Mouse (Mus musculus): Measurements from ENCODE around the gene Prdx3. TPM values are rescaled to one million over a fixed set of nuclear protein-coding genes. Genes with fewer than 3 reads are reported as not detected.
A peak's percentile ranks its signal among the peaks of the same experiment; 100 is the strongest.

The Prdx3 gene
- 10 to 100 TPM; 75.3 to 81.8 TPM for total RNA-seq (2021)

DNA sequence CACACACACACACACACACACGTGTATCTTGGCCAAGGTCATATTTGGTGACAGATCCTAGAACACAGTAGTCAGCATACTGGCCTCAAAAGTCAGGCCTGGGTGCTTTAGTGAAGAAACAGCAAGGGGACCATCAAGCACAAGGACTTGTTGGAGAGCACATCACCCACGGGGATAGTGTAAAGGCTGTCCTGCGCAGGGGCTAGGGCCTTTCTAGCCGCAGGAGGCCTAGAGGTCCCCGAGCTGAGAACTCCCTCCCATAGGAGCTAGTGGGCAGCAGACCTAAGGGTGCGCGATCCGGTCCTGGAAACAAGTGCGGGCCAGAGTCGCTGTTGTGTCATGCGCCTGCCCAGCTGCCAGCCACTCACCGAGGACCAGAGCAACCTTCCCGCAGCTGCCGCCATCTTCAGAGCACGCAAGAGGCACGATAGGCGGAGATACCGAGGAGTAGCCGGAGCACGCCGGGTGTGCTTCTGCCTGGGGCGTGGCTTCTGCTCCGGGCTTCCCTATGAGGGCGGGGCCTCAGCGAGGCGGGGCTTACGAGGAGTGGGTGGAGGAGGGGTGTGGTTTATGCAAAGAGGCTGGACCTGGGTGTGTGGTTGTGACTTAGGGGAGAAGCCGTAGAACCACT is at the start of gene Prdx3:
Prdx3 (minus strand) TSS at position 493 of the 631 bp plus-strand sequence.
- DNase-seq (ENCODE audit: extremely low spot score in 1 of 2, low spot score in 1 of 2): peak; percentile 75 to 77

DNA sequence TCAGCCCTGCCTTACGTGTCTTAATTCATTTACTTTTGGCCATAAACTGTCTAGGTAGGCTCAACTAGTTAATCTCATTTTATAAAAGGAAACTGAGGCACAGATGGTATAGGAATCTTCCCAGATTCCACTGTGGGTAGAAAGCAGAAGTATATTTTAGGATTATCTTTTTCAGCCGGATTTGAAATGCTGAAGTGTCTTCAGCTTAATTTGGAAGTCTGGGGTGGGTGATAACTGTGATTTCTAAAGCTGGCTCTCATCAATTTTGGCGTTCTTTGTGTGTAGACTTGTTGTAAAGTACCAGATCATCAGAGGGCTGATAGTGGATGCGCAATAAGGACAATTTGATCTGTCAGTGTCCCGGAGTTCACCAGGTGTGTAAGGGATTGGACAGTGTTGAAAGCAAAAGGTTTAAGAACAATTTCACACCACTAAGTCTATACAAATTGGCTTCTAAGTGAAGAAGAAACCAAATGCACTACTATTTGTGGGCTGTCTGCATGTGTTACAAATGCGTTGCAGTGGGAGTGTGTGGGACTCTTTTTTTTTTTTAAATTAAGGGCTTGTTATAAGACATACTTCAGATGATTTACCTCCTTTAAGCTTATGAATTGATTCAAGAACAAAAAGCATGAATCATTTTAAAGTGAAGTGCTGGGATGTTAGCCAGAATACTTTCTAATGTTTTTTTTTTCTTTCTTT is 42.7 kb upstream of the Prdx3 start:
- DNase-seq (ENCODE audit: extremely low spot score in 1 of 2, low spot score in 1 of 2): no peak

DNA sequence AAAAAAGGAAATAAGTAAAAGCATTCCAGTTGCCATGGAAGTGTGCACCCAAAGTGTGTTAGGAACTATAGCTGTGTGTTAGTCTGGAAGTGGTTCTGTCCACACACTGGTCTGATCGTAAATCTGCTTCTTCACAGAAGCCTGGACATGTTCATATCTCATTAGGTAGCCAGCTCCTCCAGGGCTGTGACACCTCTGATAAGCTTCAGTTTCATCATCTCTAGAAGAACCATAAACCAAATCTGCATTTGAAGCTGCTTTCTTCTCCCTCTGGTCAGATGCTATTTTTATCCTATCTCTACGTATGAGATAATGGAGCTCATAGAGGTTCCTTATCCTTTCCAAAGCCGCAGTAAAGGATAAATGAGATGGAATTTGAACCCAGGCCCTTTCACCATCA is 41.5 kb upstream of the Prdx3 start:
- DNase-seq (ENCODE audit: extremely low spot score in 1 of 2, low spot score in 1 of 2): no peak

DNA sequence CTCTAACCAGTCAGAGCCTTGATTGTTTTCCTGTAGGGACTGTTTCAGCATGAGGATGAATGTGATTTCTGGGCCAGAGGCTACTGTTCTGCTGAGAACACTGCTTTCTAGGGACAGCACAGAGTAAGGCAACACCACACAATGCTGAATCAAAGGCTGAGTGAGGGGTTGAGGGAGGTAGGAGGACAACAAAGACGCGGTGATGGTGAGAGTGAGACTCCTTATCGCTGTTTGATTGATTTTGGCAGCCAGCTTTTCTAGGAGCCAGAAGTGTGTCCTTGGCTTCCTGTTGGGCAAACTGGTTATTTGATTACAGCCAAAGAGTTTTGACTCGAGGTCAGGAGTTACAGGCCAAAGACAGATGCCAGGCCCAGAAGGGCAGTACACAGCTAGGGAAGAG is 40.9 kb upstream of the Prdx3 start:
- DNase-seq (ENCODE audit: extremely low spot score in 1 of 2, low spot score in 1 of 2): no peak

DNA sequence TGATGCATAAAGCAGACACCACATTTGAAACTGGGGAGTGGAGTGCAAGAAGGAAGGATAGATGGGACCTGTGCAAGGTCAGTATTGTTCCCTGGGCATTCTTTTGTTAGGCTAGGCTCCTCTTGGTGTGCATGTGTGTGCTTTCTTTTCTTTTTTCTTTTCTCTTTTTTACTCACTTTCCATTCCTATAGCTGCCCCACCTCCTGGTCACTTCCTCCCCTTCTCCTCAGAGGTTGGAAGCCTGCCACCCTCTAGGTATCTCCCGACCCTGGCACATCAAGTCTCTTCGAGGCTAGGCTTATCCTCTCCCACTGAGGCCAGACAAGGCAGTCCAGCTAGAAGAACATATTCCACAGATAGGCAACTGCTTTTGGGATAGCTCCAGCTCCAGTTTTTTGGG is 37.3 kb upstream of the Prdx3 start:
- no peak for DNase-seq (ENCODE audit: extremely low spot score in 1 of 2, low spot score in 1 of 2)

DNA sequence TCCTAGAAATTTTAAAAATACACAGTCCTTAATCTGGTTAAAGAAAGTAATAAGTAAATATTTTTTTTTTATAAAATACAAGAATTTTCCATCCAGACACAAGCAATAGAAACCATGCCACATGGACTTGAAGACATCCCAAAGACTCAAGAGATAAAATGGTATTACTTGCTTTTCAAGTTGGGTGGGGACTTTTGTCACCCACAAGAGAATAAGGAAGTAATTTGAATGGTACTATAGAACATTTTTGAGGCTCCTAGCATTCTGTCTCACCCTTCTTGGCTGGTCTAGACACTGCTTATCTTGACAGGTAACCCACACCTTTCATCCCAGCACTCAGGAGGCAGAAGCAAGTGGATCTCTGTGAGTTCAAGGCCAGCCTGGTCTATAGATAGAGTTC is 35.9 kb upstream of the Prdx3 start:
- no peak for DNase-seq (ENCODE audit: extremely low spot score in 1 of 2, low spot score in 1 of 2)

DNA sequence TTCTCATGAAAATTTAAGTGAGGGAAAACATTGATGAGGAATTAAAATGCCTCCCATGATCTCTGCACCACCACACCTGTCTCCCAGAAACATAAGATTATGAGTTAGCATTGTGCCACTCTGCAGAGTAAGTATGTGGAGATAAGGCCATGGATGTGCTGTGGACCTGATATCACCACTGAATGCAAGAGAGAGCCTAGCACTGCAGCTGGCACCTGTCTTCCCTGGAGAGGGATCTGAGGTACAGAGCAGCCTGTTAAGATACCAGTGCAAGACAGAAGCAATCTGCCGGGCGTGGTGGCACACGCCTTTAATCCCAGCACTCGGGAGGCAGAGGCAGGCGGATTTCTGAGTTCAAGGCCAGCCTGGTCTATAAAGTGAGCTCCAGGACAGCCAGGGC is 31.1 kb upstream of the Prdx3 start:
- no peak for DNase-seq (ENCODE audit: extremely low spot score in 1 of 2, low spot score in 1 of 2)

DNA sequence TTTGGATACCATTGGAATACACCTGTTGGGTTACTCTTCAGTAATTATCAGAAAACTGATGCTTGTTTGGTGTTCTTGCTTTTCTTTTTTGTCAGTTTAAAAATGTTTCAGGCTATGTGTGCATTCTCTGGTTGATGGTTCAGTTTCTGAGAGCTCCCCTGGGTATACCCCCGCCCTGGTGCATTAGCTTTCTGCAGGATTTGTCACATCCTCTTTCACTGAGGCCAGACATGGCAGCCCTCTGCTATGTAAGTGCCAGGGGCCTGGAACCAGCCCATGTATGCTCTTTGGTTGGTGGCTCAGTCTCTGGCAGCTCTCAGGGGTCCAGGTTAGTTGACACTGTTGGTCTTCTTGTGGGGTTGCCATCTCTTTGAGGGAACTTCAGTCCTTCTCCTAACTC is 29.6 kb upstream of the Prdx3 start:
- no peak for DNase-seq (ENCODE audit: extremely low spot score in 1 of 2, low spot score in 1 of 2)

DNA sequence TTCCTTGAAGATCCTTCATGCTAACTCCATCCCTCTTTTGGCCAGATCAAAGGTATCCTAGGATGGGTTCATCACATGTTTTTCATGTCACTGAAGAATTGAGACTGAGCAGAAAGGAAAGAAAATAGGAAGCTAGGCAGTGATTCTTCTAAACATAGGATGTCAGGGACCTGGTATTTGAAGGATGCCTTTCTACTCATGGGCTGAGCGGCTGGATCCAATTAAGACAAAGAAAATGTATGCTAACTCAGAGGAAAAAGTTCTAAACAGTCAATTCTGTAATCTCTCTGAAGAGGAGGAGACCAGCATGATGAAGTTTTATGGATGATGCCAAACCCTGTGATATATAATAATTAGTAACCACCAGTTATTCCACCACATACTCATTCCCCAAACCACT is 28.8 kb upstream of the Prdx3 start:
- DNase-seq (ENCODE audit: extremely low spot score in 1 of 2, low spot score in 1 of 2): no peak

DNA sequence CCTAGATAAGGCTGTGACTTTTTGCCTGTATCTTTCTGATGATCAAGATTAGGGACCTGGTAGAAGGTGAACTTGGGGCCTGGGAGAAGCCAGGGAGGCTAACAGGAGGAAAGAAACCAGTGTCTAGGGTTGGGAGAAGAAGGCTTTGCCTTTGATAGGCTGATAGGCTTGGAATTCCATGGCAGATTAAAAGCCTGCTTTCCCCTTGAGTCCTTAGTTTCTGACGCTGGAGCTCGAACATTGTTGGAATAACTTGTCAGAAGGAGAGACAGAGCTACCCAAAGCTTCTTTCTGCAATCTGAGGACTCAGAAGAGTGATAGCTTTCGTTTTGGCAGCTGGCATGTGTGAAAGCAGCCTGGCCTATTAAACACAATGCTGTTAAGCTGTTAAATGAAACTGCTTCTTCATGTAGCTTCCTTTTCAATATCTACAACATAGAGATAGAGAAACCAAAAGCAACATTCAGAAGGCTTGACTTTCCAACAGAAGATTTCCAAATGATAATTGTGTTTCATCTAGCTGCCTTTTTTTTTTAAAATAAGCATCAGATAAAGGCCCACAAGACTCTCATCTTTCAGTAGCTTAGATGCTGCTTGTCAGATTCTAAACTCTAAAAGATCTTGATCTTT is 21.0 kb upstream of the Prdx3 start:
- DNase-seq (ENCODE audit: extremely low spot score in 1 of 2, low spot score in 1 of 2): no peak

DNA sequence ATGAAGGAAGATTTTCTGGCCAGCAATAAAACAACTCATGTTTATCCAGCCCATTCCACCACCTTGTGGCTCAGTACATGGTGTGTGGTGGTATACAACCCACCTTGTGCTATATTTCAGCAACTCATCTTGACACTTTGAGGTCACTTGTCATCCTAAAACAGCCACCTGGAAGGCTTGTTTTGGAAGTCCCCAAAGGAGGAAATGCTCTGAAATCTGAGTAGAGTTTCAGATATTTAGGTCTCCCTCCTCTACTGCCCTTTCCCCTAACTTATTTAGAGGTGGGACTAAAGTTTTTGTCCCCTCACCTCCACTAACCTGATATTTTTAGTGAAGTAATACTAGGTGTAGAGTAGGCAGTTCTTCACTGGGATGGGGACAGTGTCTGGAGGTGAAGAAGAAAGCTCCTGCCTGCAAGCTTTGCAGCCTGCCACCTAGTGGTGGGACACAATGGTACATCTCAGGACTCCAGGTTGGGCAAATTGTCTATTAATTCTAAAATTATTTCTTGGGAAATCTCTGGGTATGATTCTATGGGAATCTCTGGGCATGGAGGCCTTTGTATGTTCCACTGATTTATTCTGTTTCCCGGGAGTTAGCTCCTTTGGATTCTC is 17.7 kb upstream of the Prdx3 start:
- DNase-seq (ENCODE audit: extremely low spot score in 1 of 2, low spot score in 1 of 2): peak; percentile 28 to 77

DNA sequence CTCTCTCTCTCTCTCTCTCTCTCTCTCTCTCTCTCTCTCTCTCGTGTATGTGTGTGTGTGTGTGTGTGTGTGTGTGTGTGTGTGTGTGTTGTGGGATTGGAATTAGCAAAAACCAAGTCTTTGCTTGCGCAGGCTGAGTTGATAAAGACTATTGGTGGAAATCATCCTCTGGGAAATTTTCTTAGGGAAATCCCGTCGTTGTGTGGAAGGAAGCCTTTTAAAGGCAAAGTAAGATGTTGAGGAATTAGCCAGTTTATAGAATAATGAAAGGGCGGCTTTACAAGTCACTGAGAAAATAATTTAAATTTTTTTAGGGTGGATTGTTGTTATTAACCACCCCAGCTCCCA is 16.7 kb upstream of the Prdx3 start:
- no peak for DNase-seq (ENCODE audit: extremely low spot score in 1 of 2, low spot score in 1 of 2)

DNA sequence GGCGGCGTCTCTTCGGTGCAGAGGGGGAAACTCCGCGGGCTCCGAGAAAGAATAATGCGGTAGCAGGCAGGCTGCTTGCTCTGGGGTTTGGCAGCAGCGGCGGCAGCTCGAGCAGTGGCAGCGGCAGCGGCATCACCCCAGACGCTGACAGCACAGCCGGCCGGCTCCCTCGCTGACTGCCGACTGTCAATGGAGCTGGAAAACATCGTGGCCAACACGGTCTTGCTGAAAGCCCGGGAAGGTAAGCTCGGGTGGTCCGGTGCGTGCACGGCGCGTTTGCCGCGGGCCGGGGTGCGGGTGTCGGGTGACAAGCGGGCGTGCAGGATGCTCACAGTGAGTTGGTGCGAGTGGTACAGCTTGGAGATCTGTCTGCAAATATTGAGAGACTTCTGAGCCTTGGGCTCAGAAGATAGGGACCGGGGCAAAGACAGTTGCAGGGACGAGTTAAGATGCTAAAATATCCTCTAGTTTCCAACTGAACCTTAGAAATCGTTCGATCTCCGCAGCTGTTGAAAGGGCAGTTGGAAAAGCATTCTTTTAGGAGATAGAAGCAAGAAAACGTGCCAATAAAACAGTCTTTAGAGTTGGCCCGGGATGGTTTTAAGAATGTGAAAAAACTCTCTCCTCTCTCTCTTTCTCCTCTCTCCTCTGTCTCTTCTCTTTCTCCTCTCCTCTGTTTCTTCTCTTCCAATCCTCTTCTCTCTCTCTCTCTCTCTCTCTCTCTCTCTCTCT is 16.2 kb upstream of the Prdx3 start:
- peak in 1 of 2 experiments; percentile 52 for DNase-seq (ENCODE audit: extremely low spot score in 1 of 2, low spot score in 1 of 2)

DNA sequence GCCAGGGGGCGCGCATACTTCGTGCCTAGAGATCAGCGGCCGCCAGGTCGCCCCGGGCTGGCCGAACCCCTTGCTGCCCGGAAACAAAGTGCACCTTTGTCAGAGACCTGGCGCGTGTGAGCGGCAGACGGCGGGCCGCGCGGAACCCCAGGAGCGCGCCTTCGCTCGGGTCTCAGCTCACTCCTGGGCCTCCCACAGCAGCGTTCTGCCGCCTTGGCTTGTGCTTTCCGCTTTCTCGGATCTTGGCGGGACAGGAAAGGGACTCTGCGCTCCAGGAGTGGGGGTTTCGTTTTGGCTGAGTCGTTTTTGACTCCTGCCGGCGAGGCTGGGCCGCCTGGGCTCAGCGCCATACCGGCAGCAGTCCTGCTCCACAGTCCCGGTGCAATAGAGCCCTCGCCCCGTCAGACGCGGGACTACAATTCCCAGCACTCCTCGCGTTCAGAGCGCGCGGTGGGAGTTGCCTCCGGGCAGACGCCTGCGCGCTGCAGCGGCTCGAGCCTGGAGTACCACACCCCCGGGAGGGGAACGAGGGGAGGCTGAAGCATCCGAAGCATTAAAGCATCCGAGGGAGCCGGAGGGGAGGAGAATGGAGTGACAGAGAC is 15.5 kb upstream of the Prdx3 start, which contains the start of gene Grk5:
Grk5 (plus strand) TSS at position 36 of the 602 bp plus-strand sequence.
- peak; percentile 93 to 97 for DNase-seq (ENCODE audit: extremely low spot score in 1 of 2, low spot score in 1 of 2)

DNA sequence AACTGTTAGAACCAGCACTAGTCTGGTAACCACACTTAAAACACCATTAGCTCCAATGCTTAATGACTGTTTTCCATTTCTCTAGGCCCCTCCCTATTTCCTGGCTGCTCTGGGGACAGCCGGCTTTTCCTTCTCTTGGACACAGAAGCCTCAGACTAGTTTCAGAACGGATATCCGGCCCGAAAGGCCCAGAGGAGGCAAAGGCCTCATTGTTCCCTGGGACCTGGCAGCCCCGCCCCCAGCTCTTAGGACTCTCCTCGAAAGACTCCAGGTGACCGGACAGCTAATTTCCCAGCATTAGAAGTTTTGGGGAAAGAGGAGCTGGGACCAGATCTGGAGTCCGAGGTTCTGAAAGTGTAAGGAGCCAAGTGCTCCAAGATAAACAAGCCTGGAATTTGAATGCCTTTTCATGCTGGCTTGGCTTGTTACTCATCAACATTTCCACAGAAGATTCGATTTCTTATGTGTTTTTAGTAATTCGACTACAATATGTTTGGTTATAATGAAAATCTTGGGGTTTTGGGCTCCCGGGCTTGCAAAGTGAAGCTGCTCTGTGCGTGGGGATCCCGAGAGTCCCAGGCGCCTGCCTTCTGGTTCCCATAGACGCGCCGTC is 14.9 kb upstream of the Prdx3 start:
- DNase-seq (ENCODE audit: extremely low spot score in 1 of 2, low spot score in 1 of 2): peak in 1 of 2 experiments; percentile 7

DNA sequence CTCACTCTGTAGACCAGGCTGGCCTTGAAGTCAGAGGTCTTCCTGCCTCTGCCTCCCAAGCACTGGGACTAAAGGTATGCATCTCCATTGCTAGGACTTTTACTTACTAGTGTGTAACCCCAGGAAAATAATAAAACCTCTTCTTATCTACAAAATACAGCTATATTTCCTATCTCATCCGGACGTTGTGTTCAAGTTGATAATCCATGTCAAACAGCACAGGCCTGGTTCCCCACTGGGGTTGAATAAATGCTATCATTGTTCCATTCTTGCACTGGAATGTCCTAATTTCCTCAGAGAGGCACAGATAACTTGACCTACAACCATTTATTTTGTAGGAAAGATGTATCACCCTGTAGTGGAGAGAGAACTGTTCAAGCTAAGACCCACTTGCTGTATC is 13.3 kb upstream of the Prdx3 start:
- no peak for DNase-seq (ENCODE audit: extremely low spot score in 1 of 2, low spot score in 1 of 2)

DNA sequence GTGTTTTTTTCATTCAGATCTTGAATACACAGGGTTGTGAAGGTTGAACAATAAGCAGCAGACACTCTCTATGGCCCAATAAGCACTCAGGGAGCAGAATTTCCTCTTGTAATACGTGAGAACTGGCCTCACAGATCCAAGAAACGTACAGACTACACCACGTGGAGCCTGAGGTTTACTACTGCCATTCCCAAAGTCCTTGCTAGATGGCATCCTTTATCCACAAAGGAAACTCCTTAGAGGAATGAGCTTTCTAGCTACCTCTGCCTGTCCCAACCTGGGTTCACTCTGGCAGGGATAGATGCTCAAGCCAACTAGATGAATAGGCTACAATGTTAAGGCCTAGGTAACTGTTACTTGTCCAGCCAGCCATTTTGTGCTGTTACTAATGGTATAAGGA is 8.8 kb upstream of the Prdx3 start:
- DNase-seq (ENCODE audit: extremely low spot score in 1 of 2, low spot score in 1 of 2): peak in 1 of 2 experiments; percentile 40

DNA sequence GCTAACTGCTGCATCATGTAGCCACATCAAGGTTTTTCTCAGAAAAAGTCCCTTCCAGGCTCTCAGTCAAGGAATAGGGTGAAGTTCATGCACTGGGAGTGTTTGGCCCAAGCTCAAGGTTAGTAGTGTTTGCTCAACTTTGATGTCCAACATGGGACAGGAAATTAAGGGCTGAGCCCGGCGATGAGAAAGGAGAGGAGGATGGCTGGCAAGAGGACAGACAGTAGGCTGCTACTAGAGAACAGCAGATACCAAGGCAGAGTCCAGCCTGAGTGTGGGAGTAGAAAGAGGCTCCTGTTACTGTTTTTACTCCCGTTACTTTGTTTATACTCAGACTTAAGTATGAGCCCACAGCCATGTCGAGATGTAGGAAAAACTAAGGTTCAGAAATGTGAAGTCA is 855 bp downstream of the Prdx3 start:
- DNase-seq (ENCODE audit: extremely low spot score in 1 of 2, low spot score in 1 of 2): no peak

DNA sequence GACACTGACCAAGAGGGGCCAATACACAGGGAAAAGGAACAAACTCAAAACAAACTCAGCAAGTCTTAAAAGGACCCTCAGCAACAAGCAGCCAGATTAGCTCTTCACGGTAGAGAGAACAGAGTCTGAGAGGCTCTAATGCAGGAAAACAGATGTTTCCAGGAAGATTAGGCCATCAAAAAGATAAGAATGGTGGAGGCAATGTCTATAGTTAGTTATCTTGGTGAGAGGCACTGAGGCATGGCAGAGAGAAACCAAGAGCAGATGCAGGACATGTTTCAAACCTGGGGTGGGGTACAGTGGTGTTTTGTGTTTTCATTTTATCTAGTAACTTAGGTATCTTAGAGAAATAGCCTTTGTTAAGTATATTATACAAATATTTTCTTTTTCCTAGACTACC is 2.1 kb downstream of the Prdx3 start:
- no peak for DNase-seq (ENCODE audit: extremely low spot score in 1 of 2, low spot score in 1 of 2)

DNA sequence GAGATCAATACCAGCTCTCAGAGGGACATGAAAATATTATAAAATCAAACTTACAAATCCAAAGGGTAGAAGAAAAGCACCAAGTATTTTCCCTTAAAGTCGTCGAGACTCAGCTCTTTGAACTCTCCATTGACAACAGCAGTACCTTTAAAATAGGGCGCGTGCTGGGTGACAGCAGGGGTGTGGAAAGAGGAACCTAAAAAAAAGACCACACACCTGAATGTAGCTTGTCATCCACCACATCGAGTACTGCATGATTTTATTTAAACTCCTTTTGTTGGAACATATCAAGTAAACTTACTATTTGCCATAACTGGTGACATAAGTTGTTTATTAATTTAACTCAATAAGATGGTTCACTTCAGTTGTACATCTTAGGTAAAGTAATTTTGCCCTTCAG is 3.0 kb downstream of the Prdx3 start:
- no peak for DNase-seq (ENCODE audit: extremely low spot score in 1 of 2, low spot score in 1 of 2)
